Mouse (Mus musculus) NIH3T3 (cell line): Measurements from ENCODE around the gene Slc5a3.
"Not testable (repeated sequence)": the region's sequence is repeated elsewhere in the genome, so short reads cannot be mapped to it uniquely, and the experiment has no call there.

Experiments used
- DNase-seq: peaks from one replicate; pipeline ENCODE4 v3.0.0-alpha.2; 2012; ENCODE audit warnings: low read depth

Gene Slc5a3

DNA sequence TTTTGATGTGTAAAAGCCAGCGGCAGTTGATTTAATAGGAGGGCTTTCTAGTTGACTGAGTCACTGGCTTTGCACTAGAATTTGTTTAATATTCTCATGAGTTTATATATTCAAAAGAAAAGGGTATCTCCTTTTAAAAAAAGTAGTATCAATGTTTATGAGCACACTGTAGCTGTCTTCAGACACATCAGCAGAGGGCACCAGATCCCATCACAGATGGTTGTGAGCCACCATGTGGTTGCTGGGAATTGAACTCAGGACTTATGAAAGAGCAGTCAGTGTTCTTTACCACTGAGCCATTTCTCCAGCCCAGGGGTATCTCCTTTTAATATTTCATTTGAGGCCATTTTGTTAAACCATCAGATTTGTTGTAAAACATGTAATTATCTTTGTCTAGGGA, 4.7 kb downstream of the Slc5a3 start:
- DNase-seq = no peak

DNA sequence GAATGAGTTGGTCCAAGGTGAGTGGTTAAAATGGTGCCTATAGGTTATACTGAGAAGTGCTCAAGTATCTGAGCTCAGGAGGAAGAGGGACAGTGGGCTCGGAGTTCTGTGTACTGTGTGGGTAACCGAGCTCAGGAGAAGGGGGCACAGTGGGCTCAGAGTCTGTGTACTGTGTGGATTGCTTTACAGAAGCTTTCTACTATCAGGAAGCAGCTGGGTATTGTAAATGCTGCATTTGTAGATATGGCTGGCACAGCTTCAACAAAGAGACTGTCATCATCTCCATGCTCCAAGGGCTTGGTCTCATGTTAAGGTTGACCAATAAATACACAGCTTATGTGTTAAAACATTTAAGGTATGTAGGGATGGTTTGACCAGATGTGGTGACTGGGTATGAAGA, 6.7 kb downstream of the Slc5a3 start:
- no peak for DNase-seq

GRCm38 (mm10) chr16:92070338-92070737, 12.2 kb downstream of the Slc5a3 start:
- no peak for DNase-seq

DNA sequence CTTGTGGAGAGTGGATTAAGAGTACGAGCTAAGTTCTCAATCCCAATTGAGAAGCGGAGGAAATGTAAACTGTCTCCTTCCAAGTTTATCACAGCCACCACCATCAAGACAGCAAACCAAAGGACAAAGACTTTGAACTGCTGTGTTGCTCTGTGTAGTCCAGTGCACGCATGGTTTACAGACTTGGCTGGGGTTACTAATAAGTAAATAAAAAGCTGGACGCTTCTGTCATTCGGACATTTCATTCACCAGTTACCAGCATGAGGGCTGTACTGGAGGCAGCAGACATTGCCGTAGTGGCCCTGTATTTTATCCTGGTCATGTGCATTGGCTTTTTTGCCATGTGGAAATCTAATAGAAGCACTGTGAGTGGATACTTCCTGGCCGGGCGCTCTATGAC, 18.7 kb downstream of the Slc5a3 start:
- DNase-seq = no peak

DNA sequence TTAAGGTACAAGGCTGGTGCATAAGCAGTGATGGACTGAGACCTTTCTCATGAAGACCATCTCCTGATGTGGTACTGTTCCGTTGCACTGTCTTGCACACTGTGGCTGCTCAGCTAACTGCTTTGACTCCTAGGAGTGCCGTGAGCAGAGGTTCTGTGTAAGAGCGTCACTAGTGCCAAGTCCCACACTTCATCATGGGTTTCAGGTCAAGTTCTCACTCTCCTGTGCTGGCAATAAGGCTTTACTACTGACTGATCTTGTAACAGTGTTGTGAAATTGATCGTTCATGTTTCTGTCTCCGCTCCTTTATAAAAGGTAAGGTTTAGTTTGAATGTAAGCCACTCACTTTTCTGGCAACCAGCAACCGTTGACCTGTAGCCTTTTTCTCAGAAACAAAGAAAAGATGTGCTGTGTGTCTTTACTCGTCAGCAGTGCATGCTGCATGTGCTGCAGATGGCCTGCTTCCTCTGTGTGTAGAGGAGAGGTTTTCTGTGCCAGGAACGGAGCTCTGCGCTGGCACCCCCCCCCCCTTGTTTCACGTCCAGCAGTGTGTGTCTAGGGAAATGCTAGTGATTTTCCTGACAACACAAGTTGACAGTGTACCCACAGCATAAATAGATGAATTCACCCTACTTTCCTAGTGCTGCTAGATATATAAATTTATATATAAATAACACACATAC, 25.8 kb downstream of the Slc5a3 start:
- DNase-seq = no peak

GRCm38 (mm10) chr16:92089225-92089624, 31.1 kb downstream of the Slc5a3 start:
- no peak for DNase-seq

GRCm38 (mm10) chr16:92091876-92092275, 33.8 kb downstream of the Slc5a3 start:
- DNase-seq = no peak

GRCm38 (mm10) chr16:92098351-92099051, 40.4 kb downstream of the Slc5a3 start:
- no peak for DNase-seq

DNA sequence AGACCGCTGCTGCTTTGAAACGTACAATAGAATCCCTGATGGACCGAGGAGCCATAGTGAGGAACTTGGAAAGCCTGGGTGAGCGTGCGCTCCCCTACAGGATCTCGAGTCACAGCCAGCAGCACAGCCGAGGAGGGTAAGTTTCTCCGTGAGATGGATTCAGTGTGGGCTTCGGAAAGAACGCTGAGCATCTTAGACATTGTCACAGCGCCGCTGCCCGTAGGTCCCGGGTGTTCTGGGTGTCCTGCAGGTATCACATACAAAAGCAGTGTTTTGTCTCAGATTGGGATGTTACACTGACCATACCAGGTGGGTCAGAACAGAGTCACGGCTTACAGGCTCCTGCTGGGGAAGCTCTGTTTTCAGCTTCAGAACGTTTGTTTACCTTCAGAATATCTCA, 41.5 kb downstream of the Slc5a3 start:
- DNase-seq = no peak

DNA sequence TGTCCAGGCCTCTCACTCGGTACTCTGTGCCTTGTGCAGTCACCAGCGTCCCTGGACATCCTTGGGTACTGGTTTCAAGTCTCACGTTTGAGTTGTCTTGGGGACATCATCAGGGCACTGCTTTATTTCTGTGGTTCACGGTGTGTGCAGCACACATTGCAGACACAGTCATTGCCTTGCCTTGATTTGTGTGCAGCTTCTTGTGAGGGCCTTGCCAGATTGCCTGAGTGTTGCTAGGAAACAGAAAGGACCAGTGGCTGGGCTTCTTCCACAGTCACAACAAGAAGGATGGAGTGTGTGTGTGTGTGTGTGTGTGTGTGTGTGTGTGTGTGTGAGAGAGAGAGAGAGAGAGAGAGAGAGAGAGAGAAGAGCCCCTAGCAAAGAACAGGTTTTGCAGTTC, 42.0 kb downstream of the Slc5a3 start:
- no peak for DNase-seq

DNA sequence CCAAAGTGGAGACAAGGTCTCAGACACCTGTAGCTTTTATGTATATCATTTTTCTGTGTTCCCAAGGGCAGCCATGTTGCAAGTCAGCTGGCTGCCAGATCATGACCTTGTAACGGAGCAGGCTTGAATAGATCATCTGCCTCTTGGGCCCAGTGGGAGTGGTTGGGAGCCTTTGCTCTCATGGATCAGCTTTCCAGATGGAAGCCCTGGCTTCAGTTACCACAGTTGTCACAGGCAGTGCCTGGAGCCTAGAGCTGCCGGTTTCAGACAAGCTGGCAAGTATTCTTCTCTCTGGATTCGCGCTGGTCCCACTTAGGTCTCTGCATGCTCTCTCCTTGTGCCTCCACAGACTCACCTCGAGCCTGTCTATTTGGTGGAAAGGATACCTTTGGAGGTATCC, 44.0 kb downstream of the Slc5a3 start:
- no peak for DNase-seq

GRCm38 (mm10) chr16:92102931-92103330, 44.8 kb downstream of the Slc5a3 start:
- DNase-seq = not testable (repeated sequence)

GRCm38 (mm10) chr16:92103572-92104331, 45.6 kb downstream of the Slc5a3 start:
- DNase-seq = no peak

GRCm38 (mm10) chr16:92104332-92104590, 46.1 kb downstream of the Slc5a3 start:
- DNase-seq = no peak

GRCm38 (mm10) chr16:92104951-92105350, 46.8 kb downstream of the Slc5a3 start:
- no peak for DNase-seq

DNA sequence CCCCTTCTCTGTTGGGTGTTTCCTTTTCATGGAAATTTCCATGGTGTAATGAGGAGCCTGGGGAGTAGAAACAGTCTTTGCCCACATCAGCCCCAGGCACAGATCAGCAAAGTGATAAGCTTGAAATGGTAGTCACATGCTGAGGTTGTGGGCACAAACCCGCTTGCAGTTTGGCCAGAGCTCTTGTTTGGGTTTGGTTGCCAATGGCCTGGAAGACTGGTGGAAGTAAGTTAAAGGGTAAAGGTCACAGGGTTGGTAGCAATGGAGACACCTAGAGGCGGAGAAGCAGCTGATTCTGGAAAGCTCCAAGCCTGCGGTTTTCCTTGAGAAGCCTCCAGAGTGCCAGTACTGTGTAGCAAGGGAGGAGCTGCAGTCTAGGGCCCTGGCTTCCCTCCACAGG, 47.5 kb downstream of the Slc5a3 start:
- DNase-seq = peak; percentile 28

- DNase-seq = no peak
Observed at GRCm38 (mm10) chr16:92107346-92107745, 49.2 kb downstream of the Slc5a3 start.

- DNase-seq = peak; percentile 57
Observed at GRCm38 (mm10) chr16:92114706-92115241, 56.7 kb downstream of the Slc5a3 start.

- DNase-seq = no peak
Observed at GRCm38 (mm10) chr16:92115611-92116421, 57.7 kb downstream of the Slc5a3 start.

- peak; percentile 36 for DNase-seq
Observed at GRCm38 (mm10) chr16:92117337-92118209, 59.5 kb downstream of the Slc5a3 start.

GRCm38 (mm10) chr16:92119013-92119515, 60.9 kb downstream of the Slc5a3 start:
- DNase-seq = no peak
